In the genomic region with DNA sequence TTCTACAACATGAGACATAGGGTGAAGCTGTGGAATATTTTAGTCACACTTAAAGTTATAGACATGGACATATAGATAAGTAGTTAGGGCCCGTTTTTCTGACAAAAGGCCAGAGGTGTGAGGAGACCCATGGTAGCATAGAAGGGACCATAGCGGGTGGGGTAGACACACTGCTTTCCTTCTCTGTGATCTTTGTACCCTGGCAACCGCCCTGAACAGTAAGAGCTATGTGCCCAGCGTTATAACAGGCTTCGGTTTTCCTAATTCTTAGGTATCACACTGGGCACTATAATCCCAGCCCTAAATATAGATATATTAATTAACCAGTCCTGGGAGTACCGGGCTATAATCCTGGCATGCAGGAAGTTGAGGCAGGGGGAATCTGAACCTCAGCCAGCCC, we compare ENCODE assay signal across 21 mouse cellular contexts. TPM values are rescaled to one million over a fixed set of nuclear protein-coding genes. Genes with fewer than 3 reads are reported as not detected.
DNase-seq lines count a peak whose midpoint lies in the region; ATAC-seq lines count a peak whose summit lies in the region.
"Had no signal": no experiment of that assay in that cellular context is flagged by ENCODE, and none has a peak within 500 bp of the region (broad histone marks: within the 10 kb centered on the region; RNA-seq: fewer than 3 reads in every experiment).

No protein-coding gene starts in this region.

- H3K4me2 ChIP-seq in kidney, embryonic 14.5 days (replicated peaks; ENCODE audit: low read depth, low read length), result no peak overlapping the region
- H3K4me2 ChIP-seq: hindbrain, embryonic 15.5 days; limb, embryonic 13.5 days; liver, embryonic 15.5 days; midbrain, embryonic 11.5 days had no signal

- no peaks in the 10 kb centered on the region for H3K27me3 ChIP-seq in heart, embryonic 10.5 days (ENCODE audit: insufficient read depth, poor library complexity, severe bottlenecking)
- H3K27me3 ChIP-seq in kidney, embryonic 14.5 days (ENCODE audit: control insufficient read depth, insufficient read depth, low read length), result no peaks in the 10 kb centered on the region
- H3K27me3 ChIP-seq: CH12.LX; hindbrain, embryonic 15.5 days; limb, embryonic 13.5 days; liver, embryonic 15.5 days had no signal

- H3K9me3 ChIP-seq in heart, embryonic 10.5 days, result no peaks in the 10 kb centered on the region
- H3K9me3 ChIP-seq in kidney, embryonic 14.5 days (ENCODE audit: control insufficient read depth, low read length), result no peaks in the 10 kb centered on the region
- H3K9me3 ChIP-seq: forebrain, embryonic 10.5 days; hindbrain, embryonic 15.5 days; limb, embryonic 13.5 days; liver, embryonic 15.5 days had no signal

- no peak for DNase-seq in heart, embryonic 10.5 days (ENCODE audit: low spot score)
- no peak for DNase-seq in heart, postnatal 10 days
- peak; percentile 54 for DNase-seq in kidney, adult 18-20 months
- DNase-seq in kidney, adult 9 months, result peak; percentile 77
- peak; percentile 68 to 73 for DNase-seq in kidney, postnatal 36 days
- DNase-seq in frontal cortex, postnatal 36 days (ENCODE audit: low spot score in 2 of 2), result no peak
- DNase-seq in cerebellum, postnatal 36 days, result no peak
- DNase-seq: adrenal gland, postnatal 25 days; cerebellum, adult 11 months; cerebellum, postnatal 14 days; forebrain, postnatal 0 days; retina, postnatal 1 day had no signal

- H3K36me3 ChIP-seq in heart, embryonic 10.5 days, result peaks cover 24% of the 10 kb centered on the region
- peaks cover 5% of the 10 kb centered on the region; the same call in 1 of the 2 replicates for H3K36me3 ChIP-seq in kidney, embryonic 14.5 days (ENCODE audit: control insufficient read depth, insufficient read depth, low read length)

- ATAC-seq in kidney, embryonic 14.5 days (ENCODE audit: low FRiP score, low TSS enrichment), result no peak
- ATAC-seq: forebrain, postnatal 0 days had no signal

- H3K9ac ChIP-seq in kidney, embryonic 14.5 days (ENCODE audit: low read depth, low read length), result no peak overlapping the region
- H3K9ac ChIP-seq: forebrain, postnatal 0 days; hindbrain, embryonic 15.5 days; limb, embryonic 13.5 days; liver, embryonic 15.5 days had no signal

- peaks cover 9% of the 10 kb centered on the region; the same call in 1 of the 2 replicates for H3K4me1 ChIP-seq in heart, embryonic 10.5 days
- no peaks in the 10 kb centered on the region for H3K4me1 ChIP-seq in kidney, embryonic 14.5 days (ENCODE audit: control insufficient read depth, insufficient read depth, low read length)
- H3K4me1 ChIP-seq: forebrain, embryonic 10.5 days; hindbrain, embryonic 15.5 days; limb, embryonic 13.5 days had no signal

- peak overlapping the region; percentile 47; the same call in 1 of the 2 replicates for H3K27ac ChIP-seq in heart, embryonic 10.5 days
- no peak overlapping the region for H3K27ac ChIP-seq in kidney, embryonic 14.5 days (ENCODE audit: low read depth, low read length)
- H3K27ac ChIP-seq: forebrain, embryonic 10.5 days; hindbrain, embryonic 15.5 days; limb, embryonic 13.5 days; liver, embryonic 15.5 days; macrophage; stomach, postnatal 0 days had no signal

- intact Hi-C loops in heart, postnatal 10 days (cut with DNase I), result no loop called here

- no peak overlapping the region for H3K4me3 ChIP-seq in heart, embryonic 10.5 days
- no peak overlapping the region for H3K4me3 ChIP-seq in kidney, embryonic 14.5 days (ENCODE audit: low read length)
- H3K4me3 ChIP-seq: forebrain, embryonic 10.5 days; hindbrain, embryonic 15.5 days; limb, embryonic 13.5 days; liver, embryonic 15.5 days had no signal

- 84% methylated on average over 6 of the region's 6 CpGs for WGBS in heart, embryonic 10.5 days
- 90% methylated on average over 6 of the region's 6 CpGs for WGBS in kidney, embryonic 14.5 days

RNA-seq across cellular contexts. Expression of a gene that starts 20.9 kb away (rescaled TPM):
- polyA plus RNA-seq in heart, embryonic 10.5 days (2016; fragmentation: Nextera tagmentation; extraction: Ambion mirVana), result 41.3 and 48.5 TPM in 2 replicates
- total RNA-seq in heart, postnatal 10 days (2021), result 10 to 100 TPM; 52.0 to 54.1 TPM
- polyA plus RNA-seq in kidney, embryonic 14.5 days (2014; fragmentation: Nextera tagmentation; extraction: Ambion mirVana), result 33.4 and 62.8 TPM in 2 replicates

RNA-seq across cellular contexts. Expression of a gene that starts 36.1 kb away (rescaled TPM):
- 28.6 and 33.6 TPM in 2 replicates for polyA plus RNA-seq in heart, embryonic 10.5 days (2016; fragmentation: Nextera tagmentation; extraction: Ambion mirVana)
- 10 to 100 TPM; 49.6 to 51.3 TPM for total RNA-seq in heart, postnatal 10 days (2021)
- 39.1 and 47.0 TPM in 2 replicates for polyA plus RNA-seq in kidney, embryonic 14.5 days (2014; fragmentation: Nextera tagmentation; extraction: Ambion mirVana)

Comparison
In these comparisons a context has a peak if more than half of its experiments do, and no peak if none do; other contexts are left out.
1. DNase-seq: peak in kidney, adult 18-20 months (single experiment), kidney, adult 9 months (single experiment) and kidney, postnatal 36 days (2 of 2); none in heart, embryonic 10.5 days (single experiment), heart, postnatal 10 days (0 of 2), frontal cortex, postnatal 36 days (0 of 2) and cerebellum, postnatal 36 days (0 of 2).